Mouse (Mus musculus) lung, postnatal 10 days (tissue): ENCODE data around the gene C87436.

Experiments
- DNase-seq: peaks from one replicate; pipeline ENCODE4 v3.0.0; 2021

C87436 gene

DNA sequence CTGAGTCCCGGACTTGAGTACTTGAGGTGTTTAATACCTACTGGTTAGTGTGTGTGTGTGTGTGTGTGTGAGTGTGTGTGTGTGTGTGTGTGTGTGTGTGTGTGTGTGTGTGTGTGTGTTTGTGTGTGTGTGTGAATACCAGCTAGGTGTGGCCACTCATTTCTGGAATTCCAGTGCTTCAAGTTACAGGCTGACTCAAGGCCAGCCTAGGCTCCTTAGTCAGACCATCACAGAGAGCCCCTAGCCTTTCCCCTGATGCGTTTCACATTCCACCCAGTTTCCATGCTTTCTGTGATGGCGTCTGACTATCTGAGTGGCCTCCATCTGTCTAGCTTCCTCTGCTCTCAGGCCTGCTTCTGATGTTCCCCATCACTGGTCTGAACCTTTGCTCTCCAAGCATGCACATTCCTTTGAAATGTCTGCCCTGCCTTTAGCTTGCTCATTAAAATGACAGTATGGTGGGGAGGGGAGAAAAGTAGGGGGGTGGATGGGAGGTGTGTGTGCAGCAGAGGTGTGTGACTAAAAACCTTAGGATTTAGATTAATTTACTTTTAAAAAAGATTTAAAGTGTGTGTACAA is 81.7 kb downstream of the C87436 start:
- no peak for DNase-seq

DNA sequence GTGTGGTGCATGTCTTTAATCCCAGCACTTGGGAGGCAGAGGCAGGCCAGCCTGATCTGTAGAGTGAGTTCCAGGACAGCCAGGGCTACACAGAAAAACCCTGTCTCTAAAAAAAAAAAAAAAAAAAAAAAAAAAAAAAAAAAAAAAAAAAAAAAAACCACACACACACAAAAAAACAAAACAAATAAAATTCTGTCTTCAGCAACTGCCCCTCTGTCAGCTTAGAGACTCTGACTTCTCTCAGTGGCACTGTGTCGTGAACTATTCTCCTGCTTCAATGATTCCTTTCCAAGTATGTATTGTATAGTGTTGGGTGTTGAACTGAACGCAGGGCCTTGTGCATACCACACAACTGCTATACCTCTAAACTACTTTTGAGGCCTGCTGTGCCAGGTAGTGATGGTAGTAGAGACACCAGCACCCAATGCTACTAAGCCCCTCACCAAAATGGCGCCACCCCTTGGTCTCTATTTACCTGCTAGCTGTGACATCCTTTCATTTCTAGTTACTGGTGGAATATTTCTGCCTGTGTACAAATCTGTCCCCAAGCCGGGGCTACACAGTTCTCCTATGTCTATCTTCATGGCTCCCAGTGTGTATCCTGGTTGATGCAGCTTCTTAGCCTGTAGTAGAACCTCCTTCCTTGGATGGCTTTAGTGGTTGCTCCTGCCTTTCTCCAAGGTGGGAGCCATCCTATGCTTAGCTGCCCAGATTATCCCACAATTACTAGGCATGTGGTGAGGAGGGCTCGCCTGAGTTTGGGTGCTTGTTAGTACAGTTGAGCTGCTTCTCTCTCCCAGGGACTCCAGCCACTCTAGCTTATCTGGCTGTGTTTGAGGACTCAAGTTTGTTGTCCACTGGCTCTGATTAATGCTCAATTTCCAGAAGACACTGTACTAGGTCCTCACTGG is 84.1 kb downstream of the C87436 start:
- no peak for DNase-seq
